Mouse (Mus musculus) adrenal gland, adult 2 months (tissue): ENCODE results near the gene Hist1h4a. TPM values are rescaled to one million over a fixed set of nuclear protein-coding genes. Genes with fewer than 3 reads are reported as not detected.
"Not testable (repeated sequence)": the region's sequence is repeated elsewhere in the genome, so short reads cannot be mapped to it uniquely, and the experiment has no call there.

Source experiments
- DNase-seq: peaks from one replicate; pipeline ENCODE4 v3.0.0; 2021
- polyA plus RNA-seq: library from polyadenylated mRNA; depleted of rRNA; stranded (reverse); fragments of >200 nt; gene quantifications from 2 replicates; pipeline ENCODE4 v1.2.3, GENCODE M21; 2012
- total RNA-seq, 2 experiments: library from RNA; stranded (reverse); gene quantifications; 2 replicates each; pipeline ENCODE4 v1.2.3; 2021

Gene Hist1h4a
- total and polyA plus RNA-seq, 3 experiments, result 2.1 to 26.3 (median 21.1) TPM

DNA sequence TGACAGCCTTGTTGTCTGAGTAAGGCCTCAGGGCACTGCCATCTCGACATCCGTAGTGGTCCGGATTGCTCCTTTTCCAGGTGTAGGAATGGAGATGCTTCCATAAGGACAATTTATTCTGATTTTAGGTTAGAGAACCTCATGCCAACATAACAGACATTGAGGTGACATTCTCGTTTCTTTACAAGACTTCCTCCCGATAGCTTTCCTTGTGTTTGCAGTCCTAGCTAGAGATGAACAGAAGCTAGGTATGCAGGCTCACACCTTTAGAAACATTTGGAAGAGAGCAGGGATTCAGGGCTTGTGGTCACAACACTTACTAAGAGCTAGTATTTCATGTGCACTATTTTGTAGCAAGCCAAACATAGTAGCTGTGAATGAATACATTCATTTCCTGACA, 17.8 kb downstream of the Hist1h4a start:
- no peak for DNase-seq

DNA sequence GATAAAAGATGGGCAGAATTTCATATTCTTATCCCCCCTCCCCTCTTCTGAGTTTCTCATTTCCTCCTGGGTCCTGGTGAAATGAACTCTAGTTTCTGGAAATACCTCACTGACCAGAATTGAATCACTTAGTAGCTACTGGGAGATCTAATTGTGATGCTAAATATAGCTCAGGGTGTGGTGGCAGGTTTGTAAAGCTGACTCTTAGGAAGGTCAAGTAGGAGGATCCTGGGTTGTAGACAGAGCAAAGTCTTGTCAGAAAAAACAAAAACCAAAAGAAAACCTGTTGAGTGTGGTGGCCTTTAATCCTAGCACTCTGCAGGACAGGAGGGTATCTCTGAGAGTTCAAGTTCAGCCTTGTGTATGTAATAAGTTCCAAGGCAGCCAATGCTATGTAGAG, 19.0 kb downstream of the Hist1h4a start:
- no peak for DNase-seq

DNA sequence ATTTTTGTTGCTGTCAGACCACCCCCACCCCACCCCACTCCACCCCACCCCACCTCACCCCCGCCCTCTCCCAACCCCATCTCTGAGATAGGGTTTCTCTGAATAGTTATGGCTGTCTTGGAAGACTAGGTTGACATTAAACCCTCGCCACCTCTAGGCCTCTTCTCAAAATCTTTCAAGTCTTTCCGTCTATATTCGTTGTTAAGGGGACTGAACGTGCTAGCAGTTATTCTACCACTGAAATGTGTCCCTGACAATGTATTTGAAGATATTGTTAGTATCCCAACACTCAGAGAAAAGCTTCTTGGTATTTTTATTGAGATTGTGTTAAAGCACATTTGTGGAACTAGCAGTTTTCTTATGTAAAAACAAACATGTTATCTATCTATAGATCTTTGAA, 20.1 kb downstream of the Hist1h4a start:
- no peak for DNase-seq

DNA sequence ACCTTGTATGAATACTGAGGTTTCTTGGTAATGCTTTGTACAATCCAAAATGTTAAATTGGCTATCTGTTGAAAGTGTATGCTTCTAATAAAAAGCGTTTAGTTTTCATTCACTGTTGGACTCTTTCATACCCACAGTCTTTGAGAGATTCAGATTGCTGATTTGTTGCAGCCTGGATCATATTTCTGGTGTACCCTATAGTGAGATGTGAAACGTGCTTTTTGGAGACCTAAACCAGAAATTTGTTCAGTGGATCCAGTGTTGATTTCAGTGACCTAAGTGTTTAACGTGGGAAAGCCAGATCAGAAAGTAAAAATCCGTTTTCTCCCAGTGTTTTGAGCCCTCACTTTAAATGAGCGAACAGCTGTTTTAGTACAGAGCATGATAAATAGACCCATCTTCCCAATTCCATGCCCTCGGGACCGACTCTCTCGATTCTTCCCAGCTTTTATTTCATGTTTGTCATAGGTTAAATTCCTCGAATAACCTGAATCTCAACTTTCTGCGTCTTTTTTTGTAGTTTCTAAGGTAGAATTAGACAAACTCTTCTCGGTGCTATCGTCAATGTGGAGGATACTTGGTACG, 20.7 kb downstream of the Hist1h4a start:
- DNase-seq, result no peak

DNA sequence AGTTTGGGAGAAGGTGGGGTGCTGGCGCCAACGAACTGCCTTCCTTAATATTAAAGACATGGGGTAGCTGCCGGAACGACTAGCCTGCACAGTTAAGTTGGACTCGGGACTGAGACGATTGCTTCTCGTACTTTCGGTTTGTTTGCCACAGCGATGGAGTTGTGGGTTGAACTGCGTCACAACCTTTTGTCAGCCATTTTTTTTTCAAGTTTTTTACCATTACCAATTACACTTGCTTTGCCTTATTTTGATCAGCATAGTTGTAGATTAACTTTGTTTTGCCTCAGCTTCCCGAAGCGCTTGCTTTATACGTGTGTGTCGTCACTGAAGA, 21.1 kb downstream of the Hist1h4a start:
- no peak for DNase-seq

DNA sequence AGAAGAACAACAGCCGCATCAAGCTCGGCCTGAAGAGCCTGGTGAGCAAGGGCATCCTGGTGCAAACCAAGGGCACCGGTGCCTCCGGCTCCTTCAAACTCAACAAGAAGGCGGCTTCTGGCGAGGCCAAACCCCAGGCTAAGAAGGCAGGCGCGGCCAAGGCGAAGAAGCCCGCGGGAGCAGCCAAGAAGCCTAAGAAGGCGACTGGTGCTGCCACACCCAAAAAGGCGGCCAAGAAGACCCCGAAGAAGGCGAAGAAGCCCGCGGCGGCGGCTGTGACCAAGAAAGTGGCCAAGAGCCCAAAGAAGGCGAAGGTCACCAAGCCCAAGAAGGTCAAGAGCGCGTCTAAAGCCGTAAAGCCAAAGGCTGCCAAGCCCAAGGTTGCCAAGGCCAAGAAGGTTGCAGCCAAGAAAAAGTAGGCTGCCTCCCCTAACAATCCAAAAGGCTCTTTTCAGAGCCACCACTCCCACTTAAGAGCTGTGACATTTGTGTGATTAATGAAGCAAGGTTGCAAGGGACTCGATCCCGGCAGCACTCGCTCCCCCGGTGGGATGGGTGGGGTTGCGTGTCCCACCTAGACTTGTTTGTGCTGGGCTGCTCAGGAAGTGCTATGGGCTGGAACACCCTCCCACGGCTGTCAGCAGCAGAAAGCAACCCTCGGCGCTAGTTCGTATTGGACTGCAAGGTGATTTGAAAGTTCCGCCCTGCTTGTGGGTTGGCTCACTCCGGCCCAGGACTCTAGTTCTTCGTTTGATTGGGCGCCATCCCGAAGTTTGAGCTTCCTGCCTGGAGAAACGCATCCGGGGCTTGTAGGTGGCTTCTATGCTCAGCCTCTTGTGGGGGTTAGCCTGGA, 21.7 kb downstream of the Hist1h4a start:
- peak; percentile 95 for DNase-seq

DNA sequence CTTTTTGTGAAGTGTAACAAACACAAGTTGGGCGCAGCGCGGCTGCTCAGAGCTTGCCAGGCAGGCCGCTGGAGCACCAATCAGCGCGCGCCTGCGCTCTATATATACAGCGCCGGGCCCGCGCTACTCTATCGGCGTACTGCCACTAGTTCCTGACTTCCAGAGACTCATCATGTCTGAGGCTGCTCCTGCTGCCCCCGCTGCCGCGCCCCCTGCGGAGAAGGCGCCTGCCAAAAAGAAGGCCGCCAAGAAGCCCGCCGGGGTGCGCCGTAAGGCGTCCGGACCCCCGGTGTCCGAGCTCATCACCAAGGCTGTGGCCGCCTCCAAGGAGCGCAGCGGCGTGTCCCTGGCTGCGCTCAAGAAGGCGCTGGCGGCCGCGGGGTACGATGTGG, 22.4 kb downstream of the Hist1h4a start, which contains the start of gene Hist1h1c:
TSS of gene Hist1h1c (plus strand) at position 132 of the 392 bp plus-strand sequence.
- DNase-seq, result peak; percentile 94

DNA sequence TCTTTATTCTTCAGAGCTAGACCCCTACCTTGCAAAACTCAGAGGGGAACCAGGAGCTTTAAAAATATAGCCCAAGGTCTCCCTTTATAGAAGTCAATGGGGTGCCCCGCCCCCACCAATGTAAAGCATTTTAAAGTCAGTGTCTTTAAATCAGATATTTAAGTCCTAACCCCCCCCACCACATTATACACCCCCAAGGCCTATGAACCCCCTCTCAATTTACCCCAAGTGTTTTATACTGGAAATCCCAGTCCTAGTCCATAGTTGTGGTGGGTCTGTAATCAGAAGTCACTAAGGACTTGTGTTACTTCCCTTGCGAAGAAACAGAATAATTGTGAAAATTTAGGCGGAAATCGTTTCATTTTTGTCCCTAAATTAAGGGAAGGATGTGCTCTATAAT, 23.0 kb downstream of the Hist1h4a start:
- no peak for DNase-seq

DNA sequence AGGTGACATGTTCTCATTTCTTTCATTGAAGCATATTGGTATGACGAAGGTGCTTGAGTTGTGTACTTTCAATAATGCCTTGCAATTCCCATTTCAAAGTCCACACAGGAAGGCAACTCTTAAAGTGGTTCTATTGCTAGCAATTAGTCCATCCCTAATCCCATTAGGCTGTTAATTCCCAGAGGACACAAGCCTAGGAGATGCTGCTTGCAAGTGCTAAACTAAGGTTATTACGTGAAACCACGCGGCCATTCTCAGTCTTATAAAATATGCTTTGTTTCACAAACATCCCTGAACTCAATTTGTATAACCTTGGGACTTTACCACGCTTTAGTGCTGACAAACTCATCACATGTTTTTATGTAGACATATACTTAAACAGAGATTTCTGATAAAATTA, 23.9 kb downstream of the Hist1h4a start:
- DNase-seq, result no peak

DNA sequence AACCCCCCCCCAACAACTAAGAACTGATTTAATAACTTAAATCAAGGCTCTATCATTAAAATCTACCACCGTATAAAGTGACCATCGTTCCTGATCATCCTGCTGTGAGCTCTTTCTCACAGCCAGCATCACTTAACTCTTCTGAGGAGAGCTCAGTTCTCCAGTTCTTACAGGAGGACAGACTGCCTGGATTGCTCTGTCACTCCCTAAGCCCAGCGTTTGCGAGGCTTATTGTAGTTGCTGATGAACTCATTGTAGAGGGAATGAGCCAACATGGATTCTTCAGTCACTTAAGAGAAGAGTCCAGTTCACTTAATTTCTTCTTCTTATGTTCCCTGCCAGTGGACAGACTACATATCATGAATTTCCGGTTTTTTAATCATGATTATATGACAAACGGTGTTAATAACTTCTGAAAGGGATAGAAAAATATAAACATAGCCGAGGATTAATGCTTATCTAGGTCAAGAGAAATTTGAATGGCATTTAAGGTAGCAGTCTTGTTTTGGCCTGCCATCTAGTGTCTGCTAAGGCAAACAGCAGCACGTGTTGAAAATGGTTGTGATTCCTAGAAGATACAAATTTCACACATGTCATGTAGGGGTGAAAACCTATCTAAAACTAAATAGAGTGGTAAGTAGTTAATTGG, 28.8 kb downstream of the Hist1h4a start:
- DNase-seq, result peak; percentile 41

DNA sequence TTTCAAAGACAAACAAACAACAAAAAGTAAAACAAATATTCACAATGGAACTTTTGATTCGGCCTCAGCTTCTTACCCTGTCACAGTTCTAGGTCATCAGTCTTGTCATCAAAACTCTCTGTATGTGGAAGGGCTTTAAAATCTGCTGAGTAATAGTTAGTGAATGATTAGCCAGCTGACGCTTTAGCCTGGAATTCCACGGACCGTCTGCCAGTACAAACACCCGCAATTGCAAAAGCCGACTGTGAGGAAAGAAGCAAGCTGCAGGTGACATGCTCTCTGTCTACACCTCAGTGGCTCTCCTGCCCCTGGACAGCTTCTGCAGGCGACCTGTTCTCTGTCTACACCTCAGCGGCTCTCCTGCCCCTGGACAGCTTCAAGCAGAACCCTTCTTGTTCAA, 30.6 kb downstream of the Hist1h4a start:
- DNase-seq, result peak; percentile 63

DNA sequence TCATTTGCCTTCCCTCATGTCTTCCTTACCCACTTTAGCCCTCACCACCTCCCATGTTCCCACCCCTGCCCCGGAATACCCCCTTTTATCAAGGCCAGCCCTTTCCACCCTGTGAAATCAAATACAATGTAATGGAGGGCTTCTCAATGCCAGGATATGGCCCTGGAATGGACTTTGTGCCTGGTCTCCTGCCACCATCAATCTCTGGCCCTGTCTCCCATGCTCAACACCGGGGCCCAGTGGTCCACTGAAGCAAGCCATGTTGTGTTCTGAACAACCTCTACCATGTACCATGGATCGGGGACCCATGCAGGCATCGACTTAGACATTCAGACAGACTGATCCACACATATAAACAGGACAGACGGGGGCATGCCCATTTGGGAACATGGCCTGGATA, 31.3 kb downstream of the Hist1h4a start:
- no peak for DNase-seq

DNA sequence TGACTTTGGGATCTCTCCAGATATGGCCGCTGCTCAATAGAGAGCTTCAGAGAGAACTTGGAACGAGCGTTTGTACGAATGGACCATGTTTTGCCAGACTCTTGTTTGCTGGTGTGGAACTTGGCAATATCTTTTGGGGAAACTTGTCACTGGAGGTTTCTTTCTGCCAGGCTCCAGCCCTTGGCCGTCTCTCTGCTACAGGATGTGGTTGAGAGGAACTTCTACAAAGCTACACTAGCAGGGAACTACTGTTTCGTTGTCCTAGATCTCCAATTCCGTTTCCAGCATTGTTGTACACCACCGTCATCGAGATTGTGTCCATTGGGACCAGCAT, 31.9 kb downstream of the Hist1h4a start:
- DNase-seq, result no peak

DNA sequence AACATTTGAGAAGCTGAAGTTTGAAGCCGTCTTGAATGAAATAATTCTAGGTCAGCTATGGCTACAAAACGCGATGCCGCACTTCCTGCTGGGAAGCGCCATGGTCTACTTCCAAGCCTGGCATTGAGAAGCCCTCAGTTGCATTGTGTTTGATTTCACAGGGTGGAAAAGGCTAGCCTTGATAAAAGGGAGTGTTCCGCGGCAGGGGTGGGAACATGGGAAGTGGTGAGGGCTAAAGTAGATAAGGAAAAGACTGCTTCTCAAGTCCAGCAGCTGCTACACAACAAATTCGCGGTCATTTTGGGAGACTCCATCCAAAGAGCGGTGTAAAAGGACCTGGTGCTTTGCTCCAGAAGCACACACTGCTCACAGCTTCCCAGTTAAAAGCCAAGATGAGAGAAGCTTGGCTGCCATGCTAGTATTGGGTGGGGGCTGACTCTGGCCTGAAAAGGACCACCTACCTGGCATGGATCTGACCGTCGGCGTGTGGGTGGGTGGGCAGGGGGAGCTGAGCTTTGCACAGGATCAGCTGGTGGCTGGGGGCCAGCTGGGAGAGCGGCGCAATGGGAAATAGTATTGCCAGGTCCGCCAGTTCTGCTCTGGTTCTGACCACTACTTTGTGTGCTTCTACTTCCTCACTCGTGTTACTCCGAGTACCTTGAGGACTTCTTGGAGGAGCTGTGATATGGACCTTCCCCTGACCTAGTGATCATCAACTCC, 32.4 kb downstream of the Hist1h4a start:
- DNase-seq, result no peak

DNA sequence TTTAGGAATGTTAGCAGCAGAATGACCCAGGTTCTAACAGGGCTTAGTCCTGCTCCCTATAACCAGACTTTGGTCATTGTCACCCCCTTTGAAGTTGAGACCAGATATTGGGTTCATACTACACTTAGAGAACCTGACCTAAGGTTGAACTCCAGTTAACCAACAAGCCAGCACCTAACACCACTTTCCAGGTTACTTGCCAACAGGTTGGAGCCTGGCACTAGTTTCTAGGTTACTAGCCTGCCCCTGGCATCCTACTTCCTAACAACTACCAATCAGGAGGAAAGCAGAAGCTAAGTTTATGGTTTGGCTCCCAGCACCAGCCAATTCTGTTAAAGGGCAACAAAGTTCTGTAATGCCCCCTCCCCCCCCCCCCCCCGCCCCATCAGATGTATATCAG, 35.8 kb downstream of the Hist1h4a start:
- no peak for DNase-seq

DNA sequence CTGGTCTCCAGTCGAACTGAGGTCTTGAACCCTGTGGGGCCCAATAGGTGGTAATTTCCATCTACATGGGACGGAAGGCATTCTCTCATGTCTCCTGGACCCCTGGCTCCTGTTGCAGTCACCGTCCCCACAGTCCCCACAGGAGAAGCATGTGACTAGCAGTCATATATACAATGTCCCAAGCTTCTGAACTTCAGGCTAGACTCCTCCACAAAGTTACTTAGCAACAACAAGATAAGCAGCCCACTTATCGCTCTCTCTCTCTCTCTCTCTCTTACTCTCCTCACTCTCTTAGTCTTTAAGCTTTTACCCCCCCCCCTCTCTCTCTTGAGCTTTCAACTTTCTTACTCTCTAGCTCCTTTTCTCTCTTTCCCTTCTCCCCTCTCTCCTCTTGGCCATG, 36.8 kb downstream of the Hist1h4a start:
- DNase-seq, result no peak

DNA sequence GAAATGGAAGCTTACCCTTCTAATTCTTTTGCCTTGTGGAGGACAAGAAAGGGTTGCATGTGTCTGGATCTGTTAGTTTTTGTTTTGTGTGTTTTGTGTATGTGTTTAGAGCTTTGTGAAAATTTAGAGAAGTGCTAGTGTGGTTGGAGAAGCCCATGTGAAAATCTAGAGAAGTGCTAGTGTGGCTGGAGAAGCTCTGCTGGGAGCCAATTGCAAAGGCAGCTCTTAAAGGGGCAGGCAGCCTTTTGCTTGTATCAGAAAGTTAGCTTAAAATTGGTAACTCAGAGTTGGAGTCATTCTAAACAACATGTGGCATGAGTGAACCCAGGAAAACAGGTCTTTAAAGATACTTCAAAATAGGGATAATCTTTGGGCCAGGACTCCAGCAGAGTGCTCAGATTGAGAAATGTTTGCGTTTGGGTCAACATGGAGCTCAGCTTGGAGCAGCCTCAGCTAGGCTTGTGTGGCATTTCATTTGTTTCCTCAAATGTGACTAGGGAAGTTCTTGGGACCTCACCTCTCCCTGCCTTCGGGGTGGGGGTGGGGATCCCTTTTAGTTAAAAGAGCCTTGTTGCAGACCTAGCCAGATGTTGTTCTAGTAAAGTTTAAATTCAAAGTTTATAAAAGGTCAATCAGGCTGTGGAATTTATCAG, 43.3 kb downstream of the Hist1h4a start:
- DNase-seq, result not testable (repeated sequence)

DNA sequence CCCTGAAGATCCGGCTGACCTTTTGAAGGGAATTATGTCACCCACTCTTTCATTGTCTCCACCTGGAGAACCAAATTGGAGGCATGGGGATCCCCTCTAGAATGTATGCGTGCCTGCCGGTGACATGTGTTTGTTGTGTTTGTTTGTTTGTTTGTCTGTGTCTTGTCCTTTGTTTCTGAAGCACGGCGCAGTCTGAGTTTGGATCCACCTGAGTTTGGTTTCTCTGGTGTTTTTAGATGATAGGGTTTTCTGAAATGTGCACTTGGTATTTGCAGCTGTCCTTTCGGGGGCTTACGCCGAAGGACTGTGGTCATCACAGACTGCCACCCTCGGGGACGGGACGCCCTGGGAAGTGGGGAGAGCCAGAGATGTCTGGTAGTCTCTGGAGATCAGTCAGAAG, 43.9 kb downstream of the Hist1h4a start:
- DNase-seq, result no peak

DNA sequence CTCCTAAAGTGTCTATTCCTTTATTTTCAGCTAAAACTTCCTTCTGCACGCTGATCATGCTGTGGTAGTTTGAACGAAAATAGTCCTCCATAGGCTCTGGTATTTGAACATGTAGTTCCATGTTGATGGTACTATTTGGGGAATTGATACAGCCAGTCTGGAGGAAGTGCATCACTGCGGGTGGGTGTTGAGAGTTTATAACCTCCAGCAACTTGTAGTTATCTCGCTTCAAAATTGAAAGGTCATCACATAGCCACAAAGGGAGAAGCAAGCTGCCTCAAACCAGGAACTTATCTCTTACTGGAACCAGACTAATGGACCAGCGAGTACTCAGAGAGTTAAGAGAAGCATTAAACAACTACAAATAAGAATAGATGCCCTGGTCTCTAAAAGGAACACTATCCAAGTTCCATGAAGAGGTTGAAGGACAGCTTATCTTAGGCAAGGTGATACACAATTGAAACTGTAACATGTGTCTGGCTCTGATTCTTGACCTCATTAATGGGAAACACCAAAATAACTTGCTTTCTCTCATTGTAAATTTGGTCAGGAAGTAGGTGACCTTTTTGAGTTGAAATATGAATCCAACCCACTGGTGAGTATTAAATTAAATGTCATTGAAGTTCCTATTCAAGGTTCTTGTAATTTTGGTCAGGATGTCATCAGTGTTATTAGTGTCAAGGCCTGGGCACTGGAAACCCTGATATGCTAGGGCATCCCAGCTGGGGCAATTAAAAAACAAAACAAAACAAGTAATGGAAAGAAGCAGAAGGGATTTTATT, 44.6 kb downstream of the Hist1h4a start:
- no peak for DNase-seq
